Mouse (Mus musculus) thymus, postnatal 14 days (tissue): ENCODE data around the gene Cd59b.
A peak's percentile ranks its signal among the peaks of the same experiment; 100 is the strongest.

Experiments
- DNase-seq: peaks from one replicate; pipeline ENCODE4 v3.0.0; 2021

The Cd59b gene

DNA sequence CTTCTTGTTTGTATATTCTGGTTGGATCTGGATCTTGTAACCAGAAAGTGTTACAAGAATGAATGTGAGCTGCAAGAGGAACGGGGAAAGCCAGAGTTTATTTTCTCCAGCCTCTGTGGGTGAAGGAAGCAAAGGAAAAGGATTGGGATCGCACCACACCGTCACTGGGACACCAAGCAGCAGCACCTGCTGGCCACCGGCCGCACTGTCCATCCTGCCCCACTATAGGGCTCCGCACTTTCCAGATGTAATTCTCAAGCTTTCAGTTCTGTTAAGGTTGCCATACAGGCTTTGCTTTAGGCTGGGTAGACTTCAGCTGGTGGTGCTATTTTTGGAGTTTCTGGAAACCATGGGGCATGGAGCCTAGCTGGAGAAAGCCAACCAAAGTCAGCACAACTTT is 50.7 kb downstream of the Cd59b start:
- DNase-seq: no peak

- no peak for DNase-seq
Observed at GRCm38 (mm10) chr2:104121681-104122504, 52.2 kb downstream of the Cd59b start.

- DNase-seq: peak; percentile 87
Observed at GRCm38 (mm10) chr2:104122505-104123378, 53.1 kb downstream of the Cd59b start, which contains the start of gene A930018P22Rik. Gene A930018P22Rik (plus strand): TSS chr2:104122769.

GRCm38 (mm10) chr2:104123540-104123939 is 53.9 kb downstream of the Cd59b start:
- no peak for DNase-seq

DNA sequence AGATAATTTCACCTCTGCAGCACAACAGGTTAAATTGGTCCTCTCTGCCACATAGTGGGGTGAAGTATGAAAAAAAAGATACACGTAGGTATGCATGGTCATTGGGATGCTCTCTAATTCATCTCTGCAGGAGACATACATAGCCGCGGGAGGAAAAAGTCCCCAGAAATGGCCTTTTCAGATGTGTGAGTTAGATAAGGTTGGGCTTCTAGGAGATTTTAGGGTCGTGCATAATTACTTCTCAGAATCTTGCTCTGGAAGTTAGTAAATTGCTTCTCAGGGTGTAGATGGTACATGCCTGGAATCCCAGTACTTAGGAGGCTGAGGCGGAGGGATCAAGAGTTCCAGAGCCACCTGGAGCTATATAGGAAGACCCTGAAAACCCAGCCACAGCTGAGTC is 54.4 kb downstream of the Cd59b start:
- DNase-seq: no peak

DNA sequence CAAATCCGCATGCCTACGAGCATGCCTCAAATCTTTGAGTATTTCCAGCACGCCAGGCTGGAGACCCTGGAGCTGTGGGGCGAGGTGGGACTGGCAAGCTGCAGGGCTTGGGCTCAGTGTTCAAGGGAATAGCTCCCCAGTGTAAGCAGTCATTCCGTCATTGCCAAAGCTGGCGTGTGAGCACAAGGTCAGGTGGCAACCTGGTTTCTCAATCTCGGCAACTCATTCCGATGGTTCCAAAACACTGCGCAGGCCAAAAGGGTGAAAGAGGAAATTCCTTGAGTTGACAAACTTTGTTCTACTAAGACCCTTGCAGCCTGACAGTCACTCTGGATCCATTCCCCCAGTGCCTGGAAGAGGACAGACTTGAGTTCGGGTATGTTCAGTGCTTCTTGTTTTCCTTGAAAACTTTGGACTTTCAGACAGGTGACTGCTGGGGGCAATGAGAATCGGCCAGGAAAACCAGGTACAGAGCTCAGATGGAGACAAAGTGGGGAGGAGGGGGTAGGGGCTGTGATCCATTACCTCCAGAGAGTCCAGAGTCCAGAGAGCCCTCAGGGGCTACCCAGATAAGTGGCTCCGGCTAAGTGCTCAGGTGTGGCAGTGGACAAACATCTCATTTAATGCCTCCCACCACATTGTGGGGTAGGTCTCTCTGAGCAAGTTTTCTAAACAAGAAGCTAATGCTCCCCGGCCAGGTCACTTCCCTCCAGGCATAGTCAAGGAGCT is 59.3 kb downstream of the Cd59b start:
- no peak for DNase-seq

DNA sequence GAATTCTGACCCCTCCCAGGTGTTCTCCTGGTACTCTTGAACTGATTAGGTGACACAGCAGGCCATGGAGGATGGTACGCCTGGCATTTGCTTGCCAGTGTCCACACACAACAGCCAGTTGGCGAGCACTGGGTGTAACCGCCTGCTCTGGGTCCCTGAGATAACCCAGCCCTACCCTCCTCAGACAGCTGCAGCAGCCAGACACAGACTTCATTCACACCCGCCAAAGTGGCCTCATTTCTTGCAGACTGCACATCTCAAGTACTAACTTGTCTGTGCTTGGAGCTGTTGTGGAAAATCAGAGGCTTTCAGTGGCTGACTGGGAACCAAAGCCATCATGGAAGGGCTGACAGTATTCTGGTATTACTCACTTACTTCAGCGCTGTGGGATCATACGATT is 60.5 kb downstream of the Cd59b start:
- no peak for DNase-seq

GRCm38 (mm10) chr2:104130969-104131368 is 61.3 kb downstream of the Cd59b start:
- DNase-seq: peak; percentile 67

GRCm38 (mm10) chr2:104132266-104132859 is 62.7 kb downstream of the Cd59b start:
- DNase-seq: no peak

DNA sequence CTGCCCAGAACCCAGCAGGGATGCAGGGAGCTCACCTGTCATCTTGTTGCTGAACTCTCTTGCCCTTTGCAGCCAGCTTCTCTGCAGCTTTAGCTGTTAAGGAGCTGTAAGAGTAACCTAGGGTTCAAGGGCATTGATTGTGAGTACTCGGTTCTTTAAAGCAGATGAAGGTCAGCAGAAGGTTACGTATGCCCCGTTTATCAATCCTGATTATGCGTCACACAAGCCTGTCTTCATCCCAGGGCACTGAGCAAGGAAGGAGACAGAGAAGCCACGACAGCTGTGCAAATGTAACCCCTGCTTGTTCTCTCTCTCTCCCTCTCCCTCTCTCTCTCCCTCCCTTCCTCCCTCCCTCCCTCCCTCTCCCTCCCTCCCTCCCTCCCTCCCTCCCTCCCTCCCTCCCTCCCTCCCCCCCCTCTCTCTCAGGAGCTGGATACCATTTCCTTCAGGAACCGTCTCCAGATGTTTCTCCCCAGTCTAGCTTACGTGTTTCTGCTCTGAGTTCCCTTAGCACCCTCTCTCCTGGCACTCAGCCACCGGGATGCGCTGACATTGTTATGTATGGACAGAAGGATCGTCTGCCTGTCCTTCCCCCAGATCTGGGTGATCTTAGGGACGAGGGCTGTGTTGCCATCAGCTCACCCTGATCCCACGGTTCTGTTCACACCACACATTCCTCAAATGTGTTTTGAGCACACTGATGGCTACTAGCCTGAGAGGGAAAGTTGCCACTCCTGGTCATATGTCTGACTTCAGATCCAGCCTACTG is 63.6 kb downstream of the Cd59b start:
- no peak for DNase-seq

DNA sequence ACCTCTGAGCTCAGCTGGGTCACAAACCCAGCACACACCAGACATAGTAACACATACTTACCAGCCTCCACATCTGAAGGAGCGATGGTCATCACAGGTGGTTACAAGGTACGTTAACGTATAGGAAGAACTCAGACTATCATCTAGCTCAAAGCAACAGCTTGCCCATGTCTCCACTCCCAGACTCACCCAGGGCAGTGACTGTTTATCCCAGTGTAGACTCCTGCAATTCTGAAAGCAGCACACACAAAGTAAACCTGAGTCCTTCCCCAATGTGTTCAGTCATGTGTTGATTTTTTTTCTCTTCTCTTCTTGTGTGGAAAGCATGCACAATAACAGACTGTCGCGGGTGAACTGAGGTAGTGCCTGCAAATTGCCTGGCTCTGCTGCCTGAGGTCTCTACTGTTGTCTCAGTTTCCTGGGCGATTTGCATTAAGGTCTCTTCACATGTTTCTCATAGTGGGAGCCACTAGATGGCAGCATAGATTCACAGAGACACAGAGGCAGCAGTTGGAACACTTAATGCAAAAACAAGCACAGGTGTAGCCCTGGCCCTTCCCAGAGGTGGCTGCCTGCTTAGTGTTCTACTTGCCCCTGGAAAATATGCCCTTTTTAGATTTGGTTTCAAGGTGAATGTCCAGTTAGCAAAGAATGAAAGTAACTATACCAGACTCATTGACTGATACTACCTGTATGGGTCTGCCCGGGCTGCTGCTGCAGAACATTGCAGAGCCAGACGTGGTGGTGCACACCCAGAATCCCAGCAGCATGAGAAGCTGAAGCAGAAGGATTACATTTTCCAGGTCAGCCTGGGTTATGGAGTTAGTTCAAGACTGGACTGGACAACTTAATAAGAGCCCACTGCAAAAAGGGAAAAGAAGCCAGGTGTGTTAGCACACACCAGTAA is 64.8 kb downstream of the Cd59b start:
- peak; percentile 76 for DNase-seq

GRCm38 (mm10) chr2:104135920-104136319 is 66.3 kb downstream of the Cd59b start:
- no peak for DNase-seq
